Mouse (Mus musculus) bone marrow macrophage, adult 2 months (primary cell): ENCODE data around the gene P2ry2.

Source experiments
- CTCF ChIP-seq: IDR thresholded peaks from 2 replicates; pipeline ENCODE4 v1.5.1; 2012; ENCODE audit warnings: low read depth, mild to moderate bottlenecking, low read length, moderate library complexity
- POLR2A ChIP-seq: IDR thresholded peaks from 2 replicates; pipeline ENCODE4 v1.6.1; 2012; ENCODE audit warnings: mild to moderate bottlenecking, low read depth, low read length, borderline replicate concordance

GRCm38 (mm10) chr7:100978171-100978570 lies 34.5 kb downstream of the P2ry2 start:
- no peak for TF ChIP-seq POLR2A
- TF ChIP-seq CTCF = no peak
